Mouse (Mus musculus) subcutaneous adipose tissue, adult 2 months (tissue): Measurements from ENCODE around the gene Gm7247. TPM values are rescaled to one million over a fixed set of nuclear protein-coding genes. Genes with fewer than 3 reads are reported as not detected.

Experiments used
- polyA plus RNA-seq: library from polyadenylated mRNA; depleted of rRNA; stranded (reverse); fragments of >200 nt; gene quantifications from 2 replicates; pipeline ENCODE4 v1.2.3, GENCODE M21; 2012; ENCODE audit warnings: low replicate concordance; rRNA removed

The Gm7247 gene
- not detected in 2 replicates for polyA plus RNA-seq

DNA sequence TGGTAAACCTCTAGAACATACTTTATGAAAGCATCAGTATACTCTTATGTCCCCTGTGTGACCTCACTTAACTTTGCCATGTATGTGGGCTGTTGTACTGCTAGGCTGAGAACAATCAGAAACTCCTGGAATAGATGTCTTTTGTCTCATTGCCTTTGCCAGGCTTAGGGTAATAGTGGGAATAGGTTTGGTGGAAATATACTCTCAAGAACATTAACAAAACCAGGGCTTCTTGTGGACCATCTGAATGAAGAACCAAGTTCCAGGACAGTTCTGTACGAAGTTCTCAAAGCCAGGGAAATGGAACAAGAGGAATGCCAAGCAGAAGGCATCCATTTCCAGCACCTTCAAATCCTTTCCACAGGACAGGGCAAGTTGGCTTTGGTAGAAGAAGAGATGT lies at the start of gene Gm7247:
Gene Gm7247, plus strand, starts transcription at position 301 of the 400 bp plus-strand sequence.

GRCm38 (mm10) chr14:51410520-51410919 lies 49.0 kb downstream of the Gm7247 start, which contains the start of gene Vmn2r88:
TSS of gene Vmn2r88 (plus strand) at chr14:51410820.

DNA sequence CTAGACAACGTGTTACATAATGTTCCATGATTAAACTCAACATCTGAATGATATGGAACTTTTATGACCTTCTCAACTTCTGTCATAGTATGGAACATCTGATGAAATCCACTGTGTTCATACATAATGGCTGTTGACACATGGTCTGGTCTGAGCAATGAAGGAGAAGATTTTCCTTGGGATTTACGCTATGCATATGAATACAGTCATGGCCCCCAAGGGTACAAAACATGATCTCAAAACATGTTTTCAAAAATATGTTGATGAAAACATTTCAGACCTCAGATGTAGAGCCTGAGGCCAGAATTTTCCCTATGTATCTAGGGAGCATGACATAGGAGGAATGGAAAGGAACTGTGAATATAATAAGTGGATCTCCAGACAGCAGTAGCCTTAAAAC lies 90.0 kb downstream of the Gm7247 start, which contains the start of gene Vmn2r89:
Gene Vmn2r89, plus strand, starts transcription at position 301 of the 400 bp plus-strand sequence.

DNA sequence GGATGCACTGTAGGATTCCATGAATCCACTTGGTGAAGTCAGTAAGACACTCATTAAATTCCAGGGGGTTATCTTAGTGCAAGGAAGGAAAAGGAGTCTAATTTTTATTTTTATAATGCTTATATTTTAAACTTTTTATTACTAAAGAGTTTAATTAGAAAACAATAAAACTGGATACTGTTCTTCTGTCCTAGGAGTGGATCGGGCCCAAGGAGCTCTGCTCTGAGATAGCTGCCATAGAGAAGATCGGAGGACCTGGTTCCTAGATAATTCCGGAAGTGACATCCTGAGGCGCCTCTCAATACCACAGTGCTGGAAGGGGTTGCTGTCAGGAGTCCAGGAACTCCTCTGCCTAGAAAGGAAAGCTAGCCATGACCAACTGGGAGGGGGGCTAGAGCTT lies 190.9 kb downstream of the Gm7247 start, which contains the start of gene Gm5622:
Gene Gm5622, plus strand, starts transcription at position 301 of the 400 bp plus-strand sequence.

DNA sequence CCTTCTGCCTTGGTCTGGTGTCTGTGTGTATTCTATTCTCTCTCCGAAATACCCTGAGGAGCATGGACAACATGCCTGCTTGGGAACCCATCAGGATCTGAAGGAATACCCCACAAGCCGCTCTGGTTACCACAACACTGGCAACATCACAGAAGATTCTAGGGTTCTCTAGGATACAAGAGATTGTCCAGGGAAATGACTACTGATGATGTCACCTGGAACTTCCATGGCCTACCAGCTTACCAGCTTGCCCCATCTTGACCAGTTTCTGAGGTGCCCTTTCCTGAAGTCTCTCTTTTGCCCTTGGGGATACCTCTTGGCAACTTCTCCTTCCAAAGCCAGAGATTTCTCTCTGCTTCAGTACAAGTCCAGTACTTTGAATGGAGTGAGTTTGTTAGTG lies 212.4 kb downstream of the Gm7247 start, which contains the start of gene Gm17175:
Gene Gm17175, minus strand, starts transcription at position 101 of the 400 bp plus-strand sequence.

DNA sequence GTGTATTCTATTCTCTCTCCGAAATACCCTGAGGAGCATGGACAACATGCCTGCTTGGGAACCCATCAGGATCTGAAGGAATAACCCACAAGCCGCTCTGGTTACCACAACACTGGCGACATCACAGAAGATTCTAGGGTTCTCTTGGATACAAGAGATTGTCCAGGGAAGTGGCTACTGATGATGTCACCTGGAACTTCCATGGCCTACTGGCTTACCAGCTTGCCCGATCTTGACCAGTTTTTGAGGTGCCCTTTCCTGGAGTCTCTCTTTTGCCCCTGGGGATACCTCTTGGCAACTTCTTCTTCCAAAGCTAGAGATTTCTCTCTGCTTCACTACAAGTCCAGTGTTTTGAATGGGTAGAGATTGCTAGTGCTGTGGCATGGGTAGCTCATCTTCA lies 230.5 kb downstream of the Gm7247 start, which contains the start of gene Gm17174:
Gene Gm17174, minus strand, starts transcription at position 101 of the 400 bp plus-strand sequence.

DNA sequence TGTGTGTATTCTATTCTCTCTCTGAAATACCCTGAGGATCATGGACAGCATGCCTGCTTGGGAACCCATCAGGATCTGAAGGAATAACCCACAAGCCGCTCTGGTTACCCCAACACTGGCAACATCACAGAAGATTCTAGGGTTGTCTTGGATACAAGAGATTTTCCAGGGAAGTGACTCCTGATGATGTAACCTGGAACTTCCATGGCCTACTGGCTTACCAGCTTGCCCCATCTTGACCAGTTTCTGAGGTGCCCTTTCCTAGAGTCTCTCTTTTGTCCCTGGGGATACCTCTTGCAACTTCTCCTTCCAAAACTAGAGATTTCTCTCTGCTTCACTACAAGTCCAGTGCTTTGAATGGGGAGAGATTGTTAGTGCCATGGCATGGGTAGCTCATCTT lies 249.7 kb downstream of the Gm7247 start, which contains the start of gene Gm17078:
Gene Gm17078, minus strand, starts transcription at position 101 of the 400 bp plus-strand sequence.

Other genes starting within 250 kb of the Gm7247 start
- gene Eddm3b, start 247.3 kb upstream of the Gm7247 start, polyA plus RNA-seq: not detected in 2 replicates
- 8.0 and 12.6 TPM in 2 replicates for gene Rnase6, start 237.8 kb upstream of the Gm7247 start, polyA plus RNA-seq
- gene Rnase1, start 215.0 kb upstream of the Gm7247 start, polyA plus RNA-seq: 0.24 and 3.5 TPM in 2 replicates
- not detected in 2 replicates for gene Rnase2b, start 199.5 kb upstream of the Gm7247 start, polyA plus RNA-seq
- gene Ang2, start 162.6 kb upstream of the Gm7247 start, polyA plus RNA-seq: not detected in 2 replicates
- not detected in 2 replicates for gene Ear14, start 158.4 kb upstream of the Gm7247 start, polyA plus RNA-seq
- 0.21 and 14.8 TPM in 2 replicates for gene Rnase2a, start 105.6 kb upstream of the Gm7247 start, polyA plus RNA-seq
- gene Vmn2r88, start 49.1 kb downstream of the Gm7247 start, polyA plus RNA-seq: not detected in 2 replicates
- gene Vmn2r89, start 90.1 kb downstream of the Gm7247 start, polyA plus RNA-seq: not detected in 2 replicates
- not detected in 2 replicates for gene Gm5622, start 191.0 kb downstream of the Gm7247 start, polyA plus RNA-seq
- gene Gm17175, start 212.3 kb downstream of the Gm7247 start, polyA plus RNA-seq: not detected in 2 replicates
- not detected in 2 replicates for gene Gm17174, start 230.4 kb downstream of the Gm7247 start, polyA plus RNA-seq
- not detected in 2 replicates for gene Gm17078, start 249.6 kb downstream of the Gm7247 start, polyA plus RNA-seq